Mouse (Mus musculus): ENCODE data around the gene Rsph10b. TPM values are rescaled to one million over a fixed set of nuclear protein-coding genes. Genes with fewer than 3 reads are reported as not detected.

Gene Rsph10b
- polyA plus RNA-seq, 1 experiment = not detected

GRCm38 (mm10) chr5:143990086-143990485 is 57.3 kb downstream of the Rsph10b start:
- Histone ChIP-seq H3K27me3 (ENCODE audit: control insufficient read depth, insufficient read depth, insufficient read length) (no peaks in the 10 kb centered on the region), H3K4me3 (no peak overlapping the region), H3K79me2 (ENCODE audit: control insufficient read depth, insufficient read depth) (no peaks in the 10 kb centered on the region), H3K4me2 (ENCODE audit: low read depth) (no peak overlapping the region), H3ac (ENCODE audit: control insufficient read depth, insufficient read length) (no peak overlapping the region), H3K36me3 (ENCODE audit: control insufficient read depth, insufficient read depth) (peaks cover 36% of the 10 kb centered on the region)
- TF ChIP-seq MYOG (IDR thresholded peaks at IDR 0.05; ENCODE audit: control insufficient read depth in 1 of 3, insufficient read depth in 1 of 3, insufficient read length in 2 of 3, low read depth in 2 of 3) (no peak), E2F4 (IDR thresholded peaks at IDR 0.05; ENCODE audit: insufficient read depth) (no peak), REST (IDR thresholded peaks at IDR 0.05; ENCODE audit: insufficient read depth, insufficient read length) (no peak), POLR2AphosphoS2 (IDR thresholded peaks at IDR 0.05; ENCODE audit: insufficient read length, low read depth) (no peak), TCF12 (IDR thresholded peaks at IDR 0.05; ENCODE audit: insufficient read depth, poor library complexity, severe bottlenecking) (no peak), CEBPB (IDR thresholded peaks at IDR 0.05; ENCODE audit: insufficient read depth, poor library complexity, severe bottlenecking) (no peak), USF1 (IDR thresholded peaks at IDR 0.05; ENCODE audit: low read depth) (no peak), MYOD1 (IDR thresholded peaks at IDR 0.05; ENCODE audit: control insufficient read depth in 1 of 3, insufficient read length in 2 of 3, low read depth in 2 of 3) (no peak), MAX (IDR thresholded peaks at IDR 0.05; ENCODE audit: low read depth) (no peak), TCF3 (IDR thresholded peaks at IDR 0.05; ENCODE audit: insufficient read length, low read depth) (no peak), SRF (IDR thresholded peaks at IDR 0.05; ENCODE audit: control insufficient read depth, insufficient read length, low read depth) (no peak), POLR2A (IDR thresholded peaks at IDR 0.05; ENCODE audit: insufficient read length, low read depth) (no peak)

- no peaks in the 10 kb centered on the region for H3K27me3 ChIP-seq (ENCODE audit: control insufficient read depth, insufficient read depth, insufficient read length)
- H3K79me2 ChIP-seq (ENCODE audit: control insufficient read depth, insufficient read depth) = no peaks in the 10 kb centered on the region
- H3K36me3 ChIP-seq (ENCODE audit: control insufficient read depth, insufficient read depth) = peaks cover 33% of the 10 kb centered on the region
- no peak overlapping the region for H3K4me3 ChIP-seq
- H3ac ChIP-seq (ENCODE audit: control insufficient read depth, insufficient read length) = no peak overlapping the region
- TF ChIP-seq POLR2A (IDR thresholded peaks at IDR 0.05; ENCODE audit: insufficient read length, low read depth) (no peak), USF1 (IDR thresholded peaks at IDR 0.05; ENCODE audit: low read depth) (no peak), POLR2AphosphoS2 (IDR thresholded peaks at IDR 0.05; ENCODE audit: insufficient read length, low read depth) (no peak), TCF3 (IDR thresholded peaks at IDR 0.05; ENCODE audit: insufficient read length, low read depth) (no peak), MAX (IDR thresholded peaks at IDR 0.05; ENCODE audit: low read depth) (no peak), REST (IDR thresholded peaks at IDR 0.05; ENCODE audit: insufficient read depth, insufficient read length) (no peak), TCF12 (IDR thresholded peaks at IDR 0.05; ENCODE audit: insufficient read depth, poor library complexity, severe bottlenecking) (no peak), SRF (IDR thresholded peaks at IDR 0.05; ENCODE audit: control insufficient read depth, insufficient read length, low read depth) (no peak), MYOD1 (IDR thresholded peaks at IDR 0.05; ENCODE audit: control insufficient read depth in 1 of 3, insufficient read length in 2 of 3, low read depth in 2 of 3) (no peak), CEBPB (IDR thresholded peaks at IDR 0.05; ENCODE audit: insufficient read depth, poor library complexity, severe bottlenecking) (no peak), E2F4 (IDR thresholded peaks at IDR 0.05; ENCODE audit: insufficient read depth) (no peak)
- no peak overlapping the region for H3K4me2 ChIP-seq (ENCODE audit: low read depth)
These were observed 59.8 kb downstream of the Rsph10b start for GRCm38 (mm10) chr5:143992661-143993060.

GRCm38 (mm10) chr5:143993260-143993659 is 60.4 kb downstream of the Rsph10b start:
- no peaks in the 10 kb centered on the region for H3K79me2 ChIP-seq (ENCODE audit: control insufficient read depth, insufficient read depth)
- H3K27me3 ChIP-seq (ENCODE audit: control insufficient read depth, insufficient read depth, insufficient read length) = no peaks in the 10 kb centered on the region
- H3K4me2 ChIP-seq (ENCODE audit: low read depth) = no peak overlapping the region
- no peak overlapping the region for H3K4me3 ChIP-seq
- H3ac ChIP-seq (ENCODE audit: control insufficient read depth, insufficient read length) = no peak overlapping the region
- peaks cover 34% of the 10 kb centered on the region for H3K36me3 ChIP-seq (ENCODE audit: control insufficient read depth, insufficient read depth)
- TF ChIP-seq MYOD1 (IDR thresholded peaks at IDR 0.05; ENCODE audit: control insufficient read depth in 1 of 3, insufficient read length in 2 of 3, low read depth in 2 of 3) (no peak), TCF3 (IDR thresholded peaks at IDR 0.05; ENCODE audit: insufficient read length, low read depth) (no peak), MYOG (IDR thresholded peaks at IDR 0.05; ENCODE audit: control insufficient read depth in 1 of 3, insufficient read depth in 1 of 3, insufficient read length in 2 of 3, low read depth in 2 of 3) (no peak), SRF (IDR thresholded peaks at IDR 0.05; ENCODE audit: control insufficient read depth, insufficient read length, low read depth) (no peak), POLR2AphosphoS2 (IDR thresholded peaks at IDR 0.05; ENCODE audit: insufficient read length, low read depth) (no peak), E2F4 (IDR thresholded peaks at IDR 0.05; ENCODE audit: insufficient read depth) (no peak)

GRCm38 (mm10) chr5:143993849-143994248 is 61.0 kb downstream of the Rsph10b start:
- no peaks in the 10 kb centered on the region for H3K27me3 ChIP-seq (ENCODE audit: control insufficient read depth, insufficient read depth, insufficient read length)
- H3K4me3 ChIP-seq = no peak overlapping the region
- no peak overlapping the region for H3K4me2 ChIP-seq (ENCODE audit: low read depth)
- no peaks in the 10 kb centered on the region for H3K79me2 ChIP-seq (ENCODE audit: control insufficient read depth, insufficient read depth)
- no peak overlapping the region for H3ac ChIP-seq (ENCODE audit: control insufficient read depth, insufficient read length)
- no peak for TF ChIP-seq MYOG (IDR thresholded peaks at IDR 0.05; ENCODE audit: control insufficient read depth in 1 of 3, insufficient read depth in 1 of 3, insufficient read length in 2 of 3, low read depth in 2 of 3)
- TF ChIP-seq USF1 (IDR thresholded peaks at IDR 0.05; ENCODE audit: low read depth) = no peak
- TF ChIP-seq TCF3 (IDR thresholded peaks at IDR 0.05; ENCODE audit: insufficient read length, low read depth) = no peak
- TF ChIP-seq CEBPB (IDR thresholded peaks at IDR 0.05; ENCODE audit: insufficient read depth, poor library complexity, severe bottlenecking) = no peak
- TF ChIP-seq REST (IDR thresholded peaks at IDR 0.05; ENCODE audit: insufficient read depth, insufficient read length) = no peak
- TF ChIP-seq POLR2AphosphoS2 (IDR thresholded peaks at IDR 0.05; ENCODE audit: insufficient read length, low read depth) = no peak
- TF ChIP-seq MYOD1 (IDR thresholded peaks at IDR 0.05; ENCODE audit: control insufficient read depth in 1 of 3, insufficient read length in 2 of 3, low read depth in 2 of 3) = no peak
- TF ChIP-seq TCF12 (IDR thresholded peaks at IDR 0.05; ENCODE audit: insufficient read depth, poor library complexity, severe bottlenecking) = no peak
- TF ChIP-seq POLR2A (IDR thresholded peaks at IDR 0.05; ENCODE audit: insufficient read length, low read depth) = no peak
- no peak for TF ChIP-seq MAX (IDR thresholded peaks at IDR 0.05; ENCODE audit: low read depth)
- peaks cover 36% of the 10 kb centered on the region for H3K36me3 ChIP-seq (ENCODE audit: control insufficient read depth, insufficient read depth)

Data from myocyte (in vitro differentiated cells).